Mouse (Mus musculus): ENCODE results near the gene Fads6. TPM values are rescaled to one million over a fixed set of nuclear protein-coding genes. Genes with fewer than 3 reads are reported as not detected.

The Fads6 gene
- total and polyA plus RNA-seq, 3 experiments = 3.3 to 6.6 TPM; not detected in 1

- H3K9me3 ChIP-seq (replicated peaks; ENCODE audit: insufficient read depth, low read length) = no peaks in the 10 kb centered on the region
- H3K4me1 ChIP-seq (ENCODE audit: control insufficient read depth in 1 of 2, insufficient read depth in 2 of 2, low read length in 2 of 2) = peaks cover 0 to 3% of the 10 kb centered on the region in 2 experiments; a peak in 2 of 4 replicates
- no peak overlapping the region for H3K9ac ChIP-seq (ENCODE audit: control insufficient read depth, low read depth, low read length, poor library complexity, severe bottlenecking)
- H3K4me3 ChIP-seq (ENCODE audit: control insufficient read depth in 1 of 2, insufficient read depth in 1 of 2, low read depth in 2 of 2, low read length in 2 of 2) = no peak overlapping the region
- no peak for DNase-seq (ENCODE audit: low read depth, low spot score)
- TF ChIP-seq ZKSCAN1 (IDR thresholded peaks at IDR 0.05; ENCODE audit: low read depth, low read length) = no peak
- TF ChIP-seq RCOR1 (IDR thresholded peaks at IDR 0.05; ENCODE audit: low read depth, low read length) = no peak
- no peak for TF ChIP-seq MYB (IDR thresholded peaks at IDR 0.05; ENCODE audit: low read depth, low read length)
- no peak for TF ChIP-seq ELF1 (IDR thresholded peaks at IDR 0.05; ENCODE audit: low read depth, low read length)
- no peak for TF ChIP-seq CTCF (IDR thresholded peaks at IDR 0.05 in 2 of 3, conservative IDR thresholded peaks at IDR 0.05 in 1 of 3; ENCODE audit: control insufficient read depth in 1 of 3, insufficient read depth in 1 of 3, low read depth in 2 of 3, low read length in 3 of 3, poor library complexity in 1 of 3, severe bottlenecking in 1 of 3)
- no peak for TF ChIP-seq MAX (IDR thresholded peaks at IDR 0.05; ENCODE audit: low read length)
- no peak for TF ChIP-seq GABPA (IDR thresholded peaks at IDR 0.05; ENCODE audit: low read depth, low read length)
- no peak for TF ChIP-seq SMC3 (IDR thresholded peaks at IDR 0.05; ENCODE audit: low read depth, low read length)
- no peak for TF ChIP-seq ZMIZ1 (IDR thresholded peaks at IDR 0.05; ENCODE audit: low read depth, low read length)
- no peak for TF ChIP-seq ETS1 (IDR thresholded peaks at IDR 0.05; ENCODE audit: low read depth, low read length)
- no peak for TF ChIP-seq EP300 (IDR thresholded peaks at IDR 0.05; ENCODE audit: low read depth in 1 of 2, low read length in 2 of 2)
- no peak for TF ChIP-seq USF1 (IDR thresholded peaks at IDR 0.05; ENCODE audit: low read depth, low read length)
- TF ChIP-seq MEF2A (IDR thresholded peaks at IDR 0.05; ENCODE audit: extremely low read depth, insufficient replicate concordance, low read depth, low read length, poor library complexity, severe bottlenecking) = no peak
- no peak for TF ChIP-seq HCFC1 (IDR thresholded peaks at IDR 0.05; ENCODE audit: low read depth, low read length)
- TF ChIP-seq POLR2AphosphoS2 (IDR thresholded peaks at IDR 0.05; ENCODE audit: low read length) = no peak
- H3K79me2 ChIP-seq (ENCODE audit: control insufficient read depth, insufficient read depth, low read length, poor library complexity) = no peaks in the 10 kb centered on the region
- H3K36me3 ChIP-seq (ENCODE audit: control insufficient read depth in 1 of 2, insufficient read depth in 2 of 2, low read length in 2 of 2) = no peaks in the 10 kb centered on the region; a peak in 1 of 4 replicates
- no peak overlapping the region for H3K27ac ChIP-seq (ENCODE audit: control insufficient read depth, low read depth, low read length)
- H3K27me3 ChIP-seq (ENCODE audit: control insufficient read depth in 1 of 2, insufficient read depth in 2 of 2, low read length in 2 of 2) = no peaks in the 10 kb centered on the region
Observed at GRCm38 (mm10) chr11:115231168-115231915, 66.1 kb downstream of the Fads6 start.

Other genes starting within 250 kb of the Fads6 start
- not detected in 2 replicates for gene Cd300ld3, start 249.3 kb downstream of the Fads6 start, total RNA-seq (2012; rRNA removed)
- not detected for gene Cd300ld3, start 249.3 kb downstream of the Fads6 start, polyA plus RNA-seq (2012; ENCODE audit: insufficient read depth in 1 of 2, insufficient read length in 2 of 2, low read depth in 1 of 2, low replicate concordance in 2 of 2, missing spikeins in 1 of 2)
- gene Cd300e, start 235.5 kb downstream of the Fads6 start, total RNA-seq (2012; rRNA removed) = not detected in 2 replicates
- gene Cd300e, start 235.5 kb downstream of the Fads6 start, polyA plus RNA-seq (2012; ENCODE audit: insufficient read depth in 1 of 2, insufficient read length in 2 of 2, low read depth in 1 of 2, low replicate concordance in 2 of 2, missing spikeins in 1 of 2) = not detected
- 17.2 and 20.6 TPM in 2 replicates for gene Rab37, start 206.2 kb downstream of the Fads6 start, total RNA-seq (2012; rRNA removed)
- 10 to 100 TPM in 1 of 2 experiments, not detected in 1; 14.6 TPM for gene Rab37, start 206.2 kb downstream of the Fads6 start, polyA plus RNA-seq (2012; ENCODE audit: insufficient read depth in 1 of 2, insufficient read length in 2 of 2, low read depth in 1 of 2, low replicate concordance in 2 of 2, missing spikeins in 1 of 2)
- 0.12 and 0.26 TPM in 2 replicates for gene Cd300lf, start 163.7 kb downstream of the Fads6 start, total RNA-seq (2012; rRNA removed)
- under 1 TPM in 1 of 2 experiments, not detected in 1; 0.46 TPM for gene Cd300lf, start 163.7 kb downstream of the Fads6 start, polyA plus RNA-seq (2012; ENCODE audit: insufficient read depth in 1 of 2, insufficient read length in 2 of 2, low read depth in 1 of 2, low replicate concordance in 2 of 2, missing spikeins in 1 of 2)
- gene Slc9a3r1, start 134.3 kb downstream of the Fads6 start, total RNA-seq (2012; rRNA removed) = 124 and 127 TPM in 2 replicates
- gene Slc9a3r1, start 134.3 kb downstream of the Fads6 start, polyA plus RNA-seq (2012; ENCODE audit: insufficient read depth in 1 of 2, insufficient read length in 2 of 2, low read depth in 1 of 2, low replicate concordance in 2 of 2, missing spikeins in 1 of 2) = 100 to 1,000 TPM in 1 of 2 experiments, not detected in 1; 112 TPM
- gene Tmem104, start 110.2 kb downstream of the Fads6 start, total RNA-seq (2012; rRNA removed) = 23.4 and 24.8 TPM in 2 replicates
- gene Tmem104, start 110.2 kb downstream of the Fads6 start, polyA plus RNA-seq (2012; ENCODE audit: insufficient read depth in 1 of 2, insufficient read length in 2 of 2, low read depth in 1 of 2, low replicate concordance in 2 of 2, missing spikeins in 1 of 2) = 10 to 100 TPM in 1 of 2 experiments, not detected in 1; 21.9 TPM
- gene Nat9, start 109.8 kb downstream of the Fads6 start, total RNA-seq (2012; rRNA removed) = 80.2 and 92.4 TPM in 2 replicates
- gene Nat9, start 109.8 kb downstream of the Fads6 start, polyA plus RNA-seq (2012; ENCODE audit: insufficient read depth in 1 of 2, insufficient read length in 2 of 2, low read depth in 1 of 2, low replicate concordance in 2 of 2, missing spikeins in 1 of 2) = 10 to 100 TPM in 1 of 2 experiments, not detected in 1; 46.1 TPM
- gene Grin2c, start 30.4 kb downstream of the Fads6 start, total RNA-seq (2012; rRNA removed) = not detected in 2 replicates
- not detected for gene Grin2c, start 30.4 kb downstream of the Fads6 start, polyA plus RNA-seq (2012; ENCODE audit: insufficient read depth in 1 of 2, insufficient read length in 2 of 2, low read depth in 1 of 2, low replicate concordance in 2 of 2, missing spikeins in 1 of 2)
- 37.2 and 37.7 TPM in 2 replicates for gene Fdxr, start 20.6 kb downstream of the Fads6 start, total RNA-seq (2012; rRNA removed)
- 10 to 100 TPM in 1 of 2 experiments, not detected in 1; 32.7 TPM for gene Fdxr, start 20.6 kb downstream of the Fads6 start, polyA plus RNA-seq (2012; ENCODE audit: insufficient read depth in 1 of 2, insufficient read length in 2 of 2, low read depth in 1 of 2, low replicate concordance in 2 of 2, missing spikeins in 1 of 2)
- gene Otop2, start 9.5 kb upstream of the Fads6 start, total RNA-seq (2012; rRNA removed) = not detected in 2 replicates
- not detected for gene Otop2, start 9.5 kb upstream of the Fads6 start, polyA plus RNA-seq (2012; ENCODE audit: insufficient read depth in 1 of 2, insufficient read length in 2 of 2, low read depth in 1 of 2, low replicate concordance in 2 of 2, missing spikeins in 1 of 2)
- not detected in 2 replicates for gene Ush1g, start 24.4 kb upstream of the Fads6 start, total RNA-seq (2012; rRNA removed)
- gene Ush1g, start 24.4 kb upstream of the Fads6 start, polyA plus RNA-seq (2012; ENCODE audit: insufficient read depth in 1 of 2, insufficient read length in 2 of 2, low read depth in 1 of 2, low replicate concordance in 2 of 2, missing spikeins in 1 of 2) = not detected
- not detected in 2 replicates for gene Otop3, start 37.1 kb upstream of the Fads6 start, total RNA-seq (2012; rRNA removed)
- gene Otop3, start 37.1 kb upstream of the Fads6 start, polyA plus RNA-seq (2012; ENCODE audit: insufficient read depth in 1 of 2, insufficient read length in 2 of 2, low read depth in 1 of 2, low replicate concordance in 2 of 2, missing spikeins in 1 of 2) = not detected
- 0.88 and 1.1 TPM in 2 replicates for gene Hid1, start 70.1 kb upstream of the Fads6 start, total RNA-seq (2012; rRNA removed)
- gene Hid1, start 70.1 kb upstream of the Fads6 start, polyA plus RNA-seq (2012; ENCODE audit: insufficient read depth in 1 of 2, insufficient read length in 2 of 2, low read depth in 1 of 2, low replicate concordance in 2 of 2, missing spikeins in 1 of 2) = 1 to 10 TPM in 1 of 2 experiments, not detected in 1; 3.0 TPM
- 6.3 and 8.2 TPM in 2 replicates for gene Cdr2l, start 84.3 kb upstream of the Fads6 start, total RNA-seq (2012; rRNA removed)
- 1 to 10 TPM in 1 of 2 experiments, not detected in 1; 5.2 TPM for gene Cdr2l, start 84.3 kb upstream of the Fads6 start, polyA plus RNA-seq (2012; ENCODE audit: insufficient read depth in 1 of 2, insufficient read length in 2 of 2, low read depth in 1 of 2, low replicate concordance in 2 of 2, missing spikeins in 1 of 2)
- gene Mrpl58, start 106.1 kb upstream of the Fads6 start, total RNA-seq (2012; rRNA removed) = 132 and 137 TPM in 2 replicates
- gene Mrpl58, start 106.1 kb upstream of the Fads6 start, polyA plus RNA-seq (2012; ENCODE audit: insufficient read depth in 1 of 2, insufficient read length in 2 of 2, low read depth in 1 of 2, low replicate concordance in 2 of 2, missing spikeins in 1 of 2) = 100 to 1,000 TPM in 1 of 2 experiments, not detected in 1; 137 TPM
- 665 and 706 TPM in 2 replicates for gene Atp5h, start 122.3 kb upstream of the Fads6 start, total RNA-seq (2012; rRNA removed)
- 1,000 to 10,000 TPM in 1 of 2 experiments, 100 to 1,000 TPM in 1; 525 to 1,715 TPM for gene Atp5h, start 122.3 kb upstream of the Fads6 start, polyA plus RNA-seq (2012; ENCODE audit: insufficient read depth in 1 of 2, insufficient read length in 2 of 2, low read depth in 1 of 2, low replicate concordance in 2 of 2, missing spikeins in 1 of 2)
- gene Kctd2, start 122.5 kb upstream of the Fads6 start, total RNA-seq (2012; rRNA removed) = 12.3 and 13.2 TPM in 2 replicates
- 10 to 100 TPM in 1 of 2 experiments, not detected in 1; 20.6 TPM for gene Kctd2, start 122.5 kb upstream of the Fads6 start, polyA plus RNA-seq (2012; ENCODE audit: insufficient read depth in 1 of 2, insufficient read length in 2 of 2, low read depth in 1 of 2, low replicate concordance in 2 of 2, missing spikeins in 1 of 2)
- gene Trim80, start 142.9 kb upstream of the Fads6 start, total RNA-seq (2012; rRNA removed) = not detected in 2 replicates
- gene Trim80, start 142.9 kb upstream of the Fads6 start, polyA plus RNA-seq (2012; ENCODE audit: insufficient read depth in 1 of 2, insufficient read length in 2 of 2, low read depth in 1 of 2, low replicate concordance in 2 of 2, missing spikeins in 1 of 2) = not detected
- 0.07 TPM in 1 of 2 replicates, not detected in the other for gene Slc16a5, start 164.8 kb upstream of the Fads6 start, total RNA-seq (2012; rRNA removed)
- under 1 TPM in 1 of 2 experiments, not detected in 1; 0.26 TPM for gene Slc16a5, start 164.8 kb upstream of the Fads6 start, polyA plus RNA-seq (2012; ENCODE audit: insufficient read depth in 1 of 2, insufficient read length in 2 of 2, low read depth in 1 of 2, low replicate concordance in 2 of 2, missing spikeins in 1 of 2)
- gene Armc7, start 178.0 kb upstream of the Fads6 start, total RNA-seq (2012; rRNA removed) = 7.0 and 9.1 TPM in 2 replicates
- 10 to 100 TPM in 1 of 2 experiments, not detected in 1; 13.1 TPM for gene Armc7, start 178.0 kb upstream of the Fads6 start, polyA plus RNA-seq (2012; ENCODE audit: insufficient read depth in 1 of 2, insufficient read length in 2 of 2, low read depth in 1 of 2, low replicate concordance in 2 of 2, missing spikeins in 1 of 2)
- 96.6 and 99.3 TPM in 2 replicates for gene Nt5c, start 194.2 kb upstream of the Fads6 start, total RNA-seq (2012; rRNA removed)
- gene Nt5c, start 194.2 kb upstream of the Fads6 start, polyA plus RNA-seq (2012; ENCODE audit: insufficient read depth in 1 of 2, insufficient read length in 2 of 2, low read depth in 1 of 2, low replicate concordance in 2 of 2, missing spikeins in 1 of 2) = 100 to 1,000 TPM in 1 of 2 experiments, not detected in 1; 102 TPM
- 331 and 353 TPM in 2 replicates for gene Jpt1, start 216.7 kb upstream of the Fads6 start, total RNA-seq (2012; rRNA removed)
- gene Jpt1, start 216.7 kb upstream of the Fads6 start, polyA plus RNA-seq (2012; ENCODE audit: insufficient read depth in 1 of 2, insufficient read length in 2 of 2, low read depth in 1 of 2, low replicate concordance in 2 of 2, missing spikeins in 1 of 2) = 100 to 1,000 TPM in 1 of 2 experiments, not detected in 1; 382 TPM
- gene Sumo2, start 238.6 kb upstream of the Fads6 start, total RNA-seq (2012; rRNA removed) = 653 and 657 TPM in 2 replicates
- 100 to 1,000 TPM in 1 of 2 experiments, not detected in 1; 556 TPM for gene Sumo2, start 238.6 kb upstream of the Fads6 start, polyA plus RNA-seq (2012; ENCODE audit: insufficient read depth in 1 of 2, insufficient read length in 2 of 2, low read depth in 1 of 2, low replicate concordance in 2 of 2, missing spikeins in 1 of 2)